Mouse (Mus musculus) heart, postnatal 0 days (tissue): ENCODE measurements at regions not wholly inside any gene's neighbourhood (a gene's known extent, or its start where the extent isn't known, plus 50 kb on each side); places are given as distances from the start of the nearest gene placed in this dataset.

Experiments used
- ATAC-seq: fragments of 200-750 bp; cut with Nextera tagmentation; 2 replicates; pipeline ENCODE4 v1.8.0; 2017; ENCODE audit warnings: low read depth, moderate number of reproducible peaks, moderate library complexity; ENCODE audit not compliant: insufficient read depth
- DNase-seq: peaks from one replicate; pipeline ENCODE4 v3.0.0-alpha.2; 2016; ENCODE audit warnings: low spot score
- H3K27ac ChIP-seq: fragments of 300-500 bp; sonication (generic); 2 replicates; pipeline ENCODE4 v1.5.1; 2014; ENCODE audit warnings: low read depth, mild to moderate bottlenecking
- H3K27me3 ChIP-seq: fragments of 300-500 bp; sonication (generic); 2 replicates; pipeline ENCODE4 v1.6.1; 2014; ENCODE audit warnings: low read length, mixed read lengths; ENCODE audit not compliant: control insufficient read depth, insufficient read depth
- H3K36me3 ChIP-seq: fragments of 300-500 bp; sonication (generic); replicated peaks from 2 replicates; pipeline ENCODE4 v1.6.1; 2014; ENCODE audit warnings: low read length, mixed read lengths; ENCODE audit not compliant: control insufficient read depth, insufficient read depth
- H3K4me1 ChIP-seq: fragments of 300-500 bp; sonication (generic); 2 replicates; pipeline ENCODE4 v1.6.1; 2014; ENCODE audit warnings: antibody characterized with exemption; ENCODE audit not compliant: control insufficient read depth, insufficient read depth
- H3K4me2 ChIP-seq: fragments of 300-500 bp; sonication (generic); 2 replicates; pipeline ENCODE4 v1.6.1; 2014; ENCODE audit warnings: low read depth, mild to moderate bottlenecking, low read length, moderate library complexity
- H3K4me3 ChIP-seq: fragments of 300-500 bp; sonication (generic); 2 replicates; pipeline ENCODE4 v1.5.1; 2014; ENCODE audit warnings: low read depth, low read length
- H3K9ac ChIP-seq: fragments of 300-500 bp; sonication (generic); replicated peaks from 2 replicates; pipeline ENCODE4 v1.6.1; 2014; ENCODE audit warnings: low read depth, low read length, mixed read lengths
- H3K9me3 ChIP-seq: fragments of 300-500 bp; sonication (generic); replicated peaks from 2 replicates; pipeline ENCODE4 v1.6.1; 2016; ENCODE audit warnings: low read length; ENCODE audit not compliant: control insufficient read depth
- CTCF ChIP-seq: IDR thresholded peaks from 2 replicates; pipeline ENCODE4 v1.5.1; 2016; ENCODE audit warnings: antibody characterized with exemption, control low read depth, low read depth
- EP300 ChIP-seq: IDR thresholded peaks from 2 replicates; pipeline ENCODE4 v1.6.1; 2016; ENCODE audit warnings: antibody characterized with exemption, low read depth
- WGBS: fragments of 180-500 bp; shearing (Covaris S2); extraction: QIAGEN DNeasy Blood & Tissue Kit; methylation state at CpG from one replicate; pipeline ENCODE4 v1.1.7; 2014; 5-methylcytosine and 5-hydroxymethylcytosine counted together

- Histone ChIP-seq H3K9ac (no peak overlapping the region), H3K9me3 (no peaks in the 10 kb centered on the region), H3K27ac (no peak overlapping the region), H3K4me2 (no peak overlapping the region), H3K4me1 (peaks cover 26% of the 10 kb centered on the region), H3K4me3 (no peak overlapping the region), H3K36me3 (no peaks in the 10 kb centered on the region), H3K27me3 (no peaks in the 10 kb centered on the region)
- DNase-seq (peak; percentile 91), ATAC-seq (no peak)
- WGBS: 16% methylated on average over 11 of the region's 12 CpGs
- peak; percentile 93 for TF ChIP-seq CTCF
- TF ChIP-seq EP300: 0 out of 2 replicates have a peak, but pooled peaks have one; percentile 42
Measured at GRCm38 (mm10) chr10:66909204-66909889, 186.6 kb upstream of the Jmjd1c start.

GRCm38 (mm10) chr10:66909905-66910681 is 185.8 kb upstream of the Jmjd1c start:
- no peaks in the 10 kb centered on the region for H3K9me3 ChIP-seq
- H3K36me3 ChIP-seq: no peaks in the 10 kb centered on the region
- ATAC-seq (peak; percentile 54), DNase-seq (peak; percentile 70)
- peak overlapping the region; percentile 81 for H3K27ac ChIP-seq
- H3K4me3 ChIP-seq: peak overlapping the region; percentile 2
- peaks cover 26% of the 10 kb centered on the region for H3K4me1 ChIP-seq
- H3K4me2 ChIP-seq: peak overlapping the region; percentile 35
- no peak for TF ChIP-seq CTCF
- TF ChIP-seq EP300: peak; percentile 79
- H3K27me3 ChIP-seq: no peaks in the 10 kb centered on the region
- WGBS: 21% methylated on average over 17 of the region's 17 CpGs
- no peak overlapping the region for H3K9ac ChIP-seq

- Histone ChIP-seq H3K9me3 (no peaks in the 10 kb centered on the region), H3K4me3 (peak overlapping the region; percentile 2; the same call in 1 of the 2 replicates), H3K4me1 (peaks cover 26% of the 10 kb centered on the region), H3K36me3 (no peaks in the 10 kb centered on the region), H3K4me2 (peak overlapping the region; percentile 35), H3K9ac (no peak overlapping the region), H3K27me3 (no peaks in the 10 kb centered on the region), H3K27ac (peak overlapping the region; percentile 81)
- 44% methylated on average over 10 of the region's 10 CpGs for WGBS
- TF ChIP-seq CTCF (no peak), EP300 (peak; percentile 85)
- DNase-seq (peak; percentile 57), ATAC-seq (peak; percentile 50)
Measured at GRCm38 (mm10) chr10:66911261-66911911, 184.5 kb upstream of the Jmjd1c start.

GRCm38 (mm10) chr10:66912440-66912839 is 183.5 kb upstream of the Jmjd1c start:
- Histone ChIP-seq H3K4me3 (no peak overlapping the region), H3K9me3 (no peaks in the 10 kb centered on the region), H3K9ac (no peak overlapping the region), H3K36me3 (no peaks in the 10 kb centered on the region), H3K4me1 (peaks cover 26% of the 10 kb centered on the region), H3K4me2 (no peak overlapping the region), H3K27ac (no peak overlapping the region), H3K27me3 (no peaks in the 10 kb centered on the region)
- TF ChIP-seq EP300 (no peak), CTCF (no peak)
- 84% methylated on average over 4 of the region's 4 CpGs for WGBS
- no peak for ATAC-seq
- no peak for DNase-seq

GRCm38 (mm10) chr10:66913187-66913586 is 182.7 kb upstream of the Jmjd1c start:
- ATAC-seq: no peak
- H3K27ac ChIP-seq: peak overlapping the region; percentile 32

More at GRCm38 (mm10) chr10:66913187-66913586, 182.7 kb upstream of the Jmjd1c start:
- Histone ChIP-seq H3K4me3 (no peak overlapping the region), H3K36me3 (no peaks in the 10 kb centered on the region), H3K9me3 (no peaks in the 10 kb centered on the region), H3K4me1 (peaks cover 26% of the 10 kb centered on the region), H3K9ac (no peak overlapping the region), H3K4me2 (peak overlapping the region; percentile 15; the same call in 1 of the 2 replicates), H3K27me3 (no peaks in the 10 kb centered on the region)
- TF ChIP-seq EP300 (no peak), CTCF (no peak)
- 52% methylated on average over 14 of the region's 14 CpGs for WGBS
- DNase-seq: no peak
